Mouse (Mus musculus): ENCODE data around the gene 4930562C15Rik. TPM values are rescaled to one million over a fixed set of nuclear protein-coding genes. Genes with fewer than 3 reads are reported as not detected.

Gene 4930562C15Rik
- polyA plus RNA-seq, 1 experiment, result not detected

- TF ChIP-seq CTCF (IDR thresholded peaks at IDR 0.05; ENCODE audit: borderline replicate concordance, extremely low read depth, insufficient read depth, insufficient read length) (no peak), POLR2A (IDR thresholded peaks at IDR 0.05; ENCODE audit: borderline replicate concordance, extremely low read depth, insufficient read depth, insufficient read length, poor library complexity, severe bottlenecking) (no peak)
- DNase-seq (ENCODE audit: low read depth), result peak; percentile 5
Observed at GRCm38 (mm10) chr16:4831650-4832419, 3.4 kb upstream of the 4930562C15Rik start.

- TF ChIP-seq POLR2A (IDR thresholded peaks at IDR 0.05; ENCODE audit: borderline replicate concordance, extremely low read depth, insufficient read depth, insufficient read length, poor library complexity, severe bottlenecking) (no peak), CTCF (IDR thresholded peaks at IDR 0.05; ENCODE audit: borderline replicate concordance, extremely low read depth, insufficient read depth, insufficient read length) (no peak)
- DNase-seq (ENCODE audit: low read depth), result no peak
Observed at GRCm38 (mm10) chr16:4833858-4834257, 1.4 kb upstream of the 4930562C15Rik start.

- no peak for DNase-seq (ENCODE audit: low read depth)
- TF ChIP-seq CTCF (IDR thresholded peaks at IDR 0.05; ENCODE audit: borderline replicate concordance, extremely low read depth, insufficient read depth, insufficient read length) (no peak), POLR2A (IDR thresholded peaks at IDR 0.05; ENCODE audit: borderline replicate concordance, extremely low read depth, insufficient read depth, insufficient read length, poor library complexity, severe bottlenecking) (no peak)
Observed at GRCm38 (mm10) chr16:4837631-4838030, 2.4 kb downstream of the 4930562C15Rik start.

- no peak for DNase-seq (ENCODE audit: low read depth)
- no peak for TF ChIP-seq CTCF (IDR thresholded peaks at IDR 0.05; ENCODE audit: borderline replicate concordance, extremely low read depth, insufficient read depth, insufficient read length)
Observed at GRCm38 (mm10) chr16:4839552-4839951, 4.3 kb downstream of the 4930562C15Rik start.

GRCm38 (mm10) chr16:4840231-4840630 lies 5.0 kb downstream of the 4930562C15Rik start:
- no peak for DNase-seq (ENCODE audit: low read depth)
- TF ChIP-seq POLR2A (IDR thresholded peaks at IDR 0.05; ENCODE audit: borderline replicate concordance, extremely low read depth, insufficient read depth, insufficient read length, poor library complexity, severe bottlenecking) (no peak), CTCF (IDR thresholded peaks at IDR 0.05; ENCODE audit: borderline replicate concordance, extremely low read depth, insufficient read depth, insufficient read length) (no peak)

- TF ChIP-seq POLR2A (IDR thresholded peaks at IDR 0.05; ENCODE audit: borderline replicate concordance, extremely low read depth, insufficient read depth, insufficient read length, poor library complexity, severe bottlenecking) (no peak), CTCF (IDR thresholded peaks at IDR 0.05; ENCODE audit: borderline replicate concordance, extremely low read depth, insufficient read depth, insufficient read length) (no peak)
- DNase-seq (ENCODE audit: low read depth), result no peak
Observed at GRCm38 (mm10) chr16:4847041-4847440, 11.8 kb downstream of the 4930562C15Rik start.

- no peak for DNase-seq (ENCODE audit: low read depth)
Observed at GRCm38 (mm10) chr16:4848090-4848489, 12.9 kb downstream of the 4930562C15Rik start.

GRCm38 (mm10) chr16:4850361-4850760 lies 15.1 kb downstream of the 4930562C15Rik start:
- DNase-seq (ENCODE audit: low read depth), result no peak
- no peak for TF ChIP-seq CTCF (IDR thresholded peaks at IDR 0.05; ENCODE audit: borderline replicate concordance, extremely low read depth, insufficient read depth, insufficient read length)

More at GRCm38 (mm10) chr16:4848090-4848489, 12.9 kb downstream of the 4930562C15Rik start:
- TF ChIP-seq CTCF (IDR thresholded peaks at IDR 0.05; ENCODE audit: borderline replicate concordance, extremely low read depth, insufficient read depth, insufficient read length) (no peak), POLR2A (IDR thresholded peaks at IDR 0.05; ENCODE audit: borderline replicate concordance, extremely low read depth, insufficient read depth, insufficient read length, poor library complexity, severe bottlenecking) (no peak)

- no peak for DNase-seq (ENCODE audit: low read depth)
- TF ChIP-seq POLR2A (IDR thresholded peaks at IDR 0.05; ENCODE audit: borderline replicate concordance, extremely low read depth, insufficient read depth, insufficient read length, poor library complexity, severe bottlenecking), result no peak
- no peak for TF ChIP-seq CTCF (IDR thresholded peaks at IDR 0.05; ENCODE audit: borderline replicate concordance, extremely low read depth, insufficient read depth, insufficient read length)
Observed at GRCm38 (mm10) chr16:4850938-4851628, 15.9 kb downstream of the 4930562C15Rik start.

- no peak for TF ChIP-seq POLR2A (IDR thresholded peaks at IDR 0.05; ENCODE audit: borderline replicate concordance, extremely low read depth, insufficient read depth, insufficient read length, poor library complexity, severe bottlenecking)
- TF ChIP-seq CTCF (IDR thresholded peaks at IDR 0.05; ENCODE audit: borderline replicate concordance, extremely low read depth, insufficient read depth, insufficient read length), result no peak
- DNase-seq (ENCODE audit: low read depth), result no peak
Observed at GRCm38 (mm10) chr16:4855046-4855650, 19.9 kb downstream of the 4930562C15Rik start.

GRCm38 (mm10) chr16:4861392-4861791 lies 26.2 kb downstream of the 4930562C15Rik start:
- DNase-seq (ENCODE audit: low read depth), result peak; percentile 12
- TF ChIP-seq POLR2A (IDR thresholded peaks at IDR 0.05; ENCODE audit: borderline replicate concordance, extremely low read depth, insufficient read depth, insufficient read length, poor library complexity, severe bottlenecking) (no peak), CTCF (IDR thresholded peaks at IDR 0.05; ENCODE audit: borderline replicate concordance, extremely low read depth, insufficient read depth, insufficient read length) (peak; percentile 42)

Data from brain, embryonic 14.5 days (tissue).